Mouse (Mus musculus) gastrocnemius, adult 2 months (tissue): Measurements from ENCODE around the gene Cox8a. TPM values are rescaled to one million over a fixed set of nuclear protein-coding genes. Genes with fewer than 3 reads are reported as not detected.

ENCODE experiments used
- DNase-seq: peaks from one replicate; pipeline ENCODE4 v3.0.0; 2022
- H3K27ac ChIP-seq: fragments of 200-600 bp; 2 replicates; pipeline ENCODE4 v1.8.1; 2022; ENCODE audit warnings: mild to moderate bottlenecking
- H3K4me3 ChIP-seq: fragments of 200-600 bp; 2 replicates; pipeline ENCODE4 v1.8.1; 2022; ENCODE audit warnings: mild to moderate bottlenecking, moderate library complexity
- CTCF ChIP-seq: fragments of 200-600 bp; IDR thresholded peaks from 2 replicates; pipeline ENCODE4 v1.8.1; 2022; ENCODE audit warnings: antibody characterized with exemption, mild to moderate bottlenecking, moderate library complexity
- intact Hi-C: fragments of 180-260 bp; cut with DNase I; formaldehyde crosslinking; loops from one replicate; pipeline ENCODE4 v1.15.1; 2025
- long read RNA-seq, 2 experiments: library from polyadenylated mRNA; stranded (forward); transcript quantifications; one replicate each; pipeline ENCODE4 v2.0.0; 2021
- total RNA-seq, 2 experiments: library from RNA; stranded (reverse); gene quantifications; 2 replicates each; pipeline ENCODE4 v1.2.3; 2021

Gene Cox8a
- 100 to 1,000 TPM in 1 of 2 experiments, 10 to 100 TPM in 1; 72.4 to 113 TPM for total RNA-seq
- long read RNA-seq, experiment 1, transcript Cox8a-201 (2 exons, 550 nt) = major isoform, 115 of 118 reads
- long read RNA-seq, experiment 1, partial matches to known transcripts = 0 of 118 reads
- long read RNA-seq, experiment 1, other reads (novel, unspliced or antisense) = 3 of 118 reads
- long read RNA-seq, experiment 2, transcript Cox8a-201 (2 exons, 550 nt) = major isoform, 131 of 132 reads
- long read RNA-seq, experiment 2, partial matches to known transcripts = 0 of 132 reads
- long read RNA-seq, experiment 2, other reads (novel, unspliced or antisense) = 1 of 132 reads

GRCm38 (mm10) chr19:7217162-7217925 is at the start of gene Cox8a:
TSS of gene Cox8a (minus strand) at chr19:7217616.
- intact Hi-C loops = no loop called here
- Histone ChIP-seq H3K4me3 (peak within 1 kb of the TSS; percentile 98), H3K27ac (peak within 1 kb of the TSS; percentile 100)
- DNase-seq = peak; percentile 98
- TF ChIP-seq CTCF = no peak

DNA sequence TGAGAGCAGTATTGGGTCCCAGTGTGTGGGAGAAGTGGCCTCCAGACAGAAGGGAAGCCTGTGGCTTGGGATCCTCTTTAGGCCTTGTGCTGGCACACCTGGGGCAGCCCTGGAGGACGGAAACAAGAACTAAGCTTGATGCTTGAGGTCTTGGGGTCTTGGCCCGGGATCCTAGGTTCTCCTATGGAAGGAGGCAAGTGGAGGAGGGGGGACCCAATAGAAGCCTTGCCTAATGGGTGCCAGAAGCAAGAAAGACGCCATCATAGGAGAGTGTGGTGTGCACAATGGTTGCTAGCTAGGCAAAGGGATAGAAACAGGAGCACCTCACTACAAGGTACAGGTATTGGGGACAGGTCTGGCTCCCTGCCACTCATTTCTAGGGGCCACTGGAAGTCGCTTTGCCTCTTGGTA is 49.0 kb upstream of the Cox8a start:
- intact Hi-C loops = loop anchor here (2.0 kb wide), 1 partner anchor 154 kb away; no protein-coding TSS in a partner anchor
- Histone ChIP-seq H3K4me3 (no peak overlapping the region), H3K27ac (peak overlapping the region; percentile 84)
- no peak for TF ChIP-seq CTCF
- DNase-seq = no peak

GRCm38 (mm10) chr19:7265478-7266191 is 48.2 kb upstream of the Cox8a start:
- peak overlapping the region; percentile 35 for H3K27ac ChIP-seq
- no peak for DNase-seq
- H3K4me3 ChIP-seq = no peak overlapping the region
- intact Hi-C loops = loop anchor here (2.0 kb wide), 2 partner anchors 79 to 155 kb away; no protein-coding TSS in a partner anchor
- no peak for TF ChIP-seq CTCF

DNA sequence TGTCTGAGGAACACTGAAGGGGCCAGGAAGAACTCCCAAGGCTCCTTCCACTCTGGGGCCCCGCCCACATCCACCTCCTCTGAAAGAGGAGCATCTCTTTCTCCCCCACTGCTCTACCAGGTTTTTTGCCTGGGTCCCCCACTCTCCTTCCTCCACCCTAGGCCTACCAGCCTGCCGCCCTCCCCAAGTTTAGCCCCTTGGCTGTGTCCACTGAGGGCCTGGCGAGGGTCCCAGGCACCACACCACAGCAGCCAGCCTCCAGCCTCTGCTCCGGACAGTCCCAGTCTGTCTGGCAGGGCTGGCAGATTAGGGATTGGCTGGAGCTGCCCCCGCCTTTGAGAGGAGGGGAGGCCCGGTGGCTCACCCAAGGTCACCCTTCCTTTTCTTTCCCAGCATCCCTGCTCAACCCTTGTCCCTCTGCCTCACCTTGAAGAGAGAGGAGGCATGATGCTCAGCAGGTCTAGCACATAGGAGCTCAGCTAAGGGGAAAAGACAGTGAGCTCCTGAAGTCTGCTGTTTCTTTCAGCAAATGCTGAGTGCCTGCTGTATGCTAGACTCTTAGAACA is 47.4 kb upstream of the Cox8a start:
- Histone ChIP-seq H3K27ac (peak overlapping the region; percentile 35; the same call in 1 of the 2 replicates), H3K4me3 (no peak overlapping the region)
- intact Hi-C loops = loop anchor here (2.0 kb wide), 1 partner anchor 80 kb away; no protein-coding TSS in a partner anchor
- no peak for TF ChIP-seq CTCF
- peak; percentile 55 for DNase-seq

DNA sequence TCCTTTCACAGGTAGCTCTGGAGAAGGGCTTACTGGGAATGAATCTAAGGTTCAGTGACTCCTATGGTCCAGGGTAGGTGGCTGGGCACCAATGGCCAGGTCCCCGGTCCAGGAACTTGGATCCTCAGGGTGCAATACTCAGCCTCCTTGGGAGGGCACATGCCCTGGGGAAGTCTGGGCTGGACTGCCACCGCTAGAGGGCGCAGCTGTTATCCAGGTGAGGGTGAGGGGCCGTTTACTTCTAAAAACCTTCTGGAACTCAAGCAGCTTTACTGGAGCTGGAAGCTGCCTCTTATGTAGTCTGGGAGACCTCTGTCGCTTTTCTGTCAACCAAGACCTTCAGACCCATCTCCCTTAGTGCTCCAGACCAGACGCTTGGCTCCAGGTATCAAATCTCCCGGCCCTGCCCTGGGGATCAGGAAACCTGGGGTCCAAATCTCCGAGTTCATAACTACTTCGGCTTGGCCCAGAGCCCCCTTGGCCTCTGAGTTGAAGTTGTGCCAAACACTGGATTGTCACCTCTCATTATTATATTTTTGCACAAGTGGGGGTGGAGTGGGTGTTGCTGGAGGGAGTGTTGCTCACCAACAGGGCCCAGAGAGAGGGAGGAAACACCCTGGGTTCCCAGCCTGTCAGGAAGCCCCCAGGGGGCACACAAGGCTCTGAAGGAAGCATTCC is 46.8 kb upstream of the Cox8a start:
- peak; percentile 98 for TF ChIP-seq CTCF
- H3K27ac ChIP-seq = no peak overlapping the region
- peak overlapping the region; percentile 7; the same call in 1 of the 2 replicates for H3K4me3 ChIP-seq
- intact Hi-C loops = loop anchor here (2.0 kb wide), 1 partner anchor 81 kb away; no protein-coding TSS in a partner anchor
- peak; percentile 89 for DNase-seq

GRCm38 (mm10) chr19:7262592-7262991 is 45.2 kb upstream of the Cox8a start:
- Histone ChIP-seq H3K27ac (no peak overlapping the region), H3K4me3 (no peak overlapping the region)
- no peak for TF ChIP-seq CTCF
- intact Hi-C loops = no loop called here
- DNase-seq = no peak

DNA sequence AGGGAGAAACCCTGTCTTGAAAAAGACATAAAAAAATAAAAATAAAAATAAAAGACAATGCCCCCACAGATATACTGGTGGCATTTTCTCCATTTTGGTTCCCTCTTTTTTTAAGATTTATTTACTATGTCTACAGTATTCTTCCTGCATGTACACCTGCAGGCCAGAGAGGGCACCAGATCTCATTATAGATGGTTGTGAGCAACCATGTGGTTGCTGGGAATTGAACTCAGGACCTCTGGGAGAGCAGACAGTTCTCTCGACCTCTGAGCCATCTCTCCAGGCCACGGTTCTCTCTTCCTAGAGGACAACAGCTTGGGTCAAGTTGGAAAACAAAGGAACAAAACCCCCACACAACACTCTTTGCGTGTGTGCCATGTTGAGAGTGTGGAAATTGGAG is 44.5 kb upstream of the Cox8a start:
- no peak for TF ChIP-seq CTCF
- Histone ChIP-seq H3K4me3 (no peak overlapping the region), H3K27ac (no peak overlapping the region)
- intact Hi-C loops = no loop called here
- no peak for DNase-seq

DNA sequence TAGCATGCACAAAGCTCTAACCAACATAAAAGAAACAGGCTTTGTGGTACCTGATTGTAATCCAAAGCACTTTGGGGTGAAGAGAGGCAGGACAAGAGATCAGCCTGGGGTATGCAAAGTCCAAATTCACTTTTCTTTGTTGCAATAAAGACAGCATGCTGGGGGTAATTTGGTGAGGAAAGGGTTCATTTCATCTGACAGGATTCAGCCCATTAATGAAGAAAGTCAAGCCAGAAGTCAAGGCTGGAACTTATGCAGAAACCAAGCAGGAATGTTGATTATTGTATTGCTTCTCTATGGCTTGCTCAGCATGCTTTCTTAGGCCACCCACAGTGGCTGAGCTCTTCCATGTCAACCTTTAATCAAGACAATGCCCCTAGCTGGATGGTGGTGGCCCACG is 44.1 kb upstream of the Cox8a start:
- DNase-seq = no peak
- TF ChIP-seq CTCF = no peak
- no peak overlapping the region for H3K27ac ChIP-seq
- no peak overlapping the region for H3K4me3 ChIP-seq
- intact Hi-C loops = no loop called here

GRCm38 (mm10) chr19:7257881-7258280 is 40.5 kb upstream of the Cox8a start:
- no peak for TF ChIP-seq CTCF
- no peak overlapping the region for H3K4me3 ChIP-seq
- intact Hi-C loops = no loop called here
- H3K27ac ChIP-seq = no peak overlapping the region
- DNase-seq = peak; percentile 54

DNA sequence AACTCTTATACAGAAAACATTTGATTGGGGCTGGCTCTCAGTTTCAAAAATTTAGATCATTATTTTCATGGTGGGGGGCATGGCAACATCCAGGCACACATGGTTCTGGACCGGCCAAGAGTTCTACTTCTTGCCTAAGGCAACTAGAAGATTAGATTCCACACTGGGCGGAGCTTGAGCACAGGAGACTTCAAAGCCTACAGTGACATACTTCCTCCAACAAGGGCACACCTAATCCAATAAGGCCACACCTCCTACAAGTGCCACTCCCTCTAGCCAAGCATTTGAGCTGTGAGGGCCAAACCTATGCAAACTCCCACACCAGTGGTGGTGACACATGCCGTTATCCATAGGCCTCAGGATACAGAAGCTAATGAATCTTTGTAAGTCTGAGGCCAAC is 28.6 kb upstream of the Cox8a start:
- no peak for DNase-seq
- H3K27ac ChIP-seq = no peak overlapping the region
- H3K4me3 ChIP-seq = no peak overlapping the region
- no peak for TF ChIP-seq CTCF
- intact Hi-C loops = no loop called here

DNA sequence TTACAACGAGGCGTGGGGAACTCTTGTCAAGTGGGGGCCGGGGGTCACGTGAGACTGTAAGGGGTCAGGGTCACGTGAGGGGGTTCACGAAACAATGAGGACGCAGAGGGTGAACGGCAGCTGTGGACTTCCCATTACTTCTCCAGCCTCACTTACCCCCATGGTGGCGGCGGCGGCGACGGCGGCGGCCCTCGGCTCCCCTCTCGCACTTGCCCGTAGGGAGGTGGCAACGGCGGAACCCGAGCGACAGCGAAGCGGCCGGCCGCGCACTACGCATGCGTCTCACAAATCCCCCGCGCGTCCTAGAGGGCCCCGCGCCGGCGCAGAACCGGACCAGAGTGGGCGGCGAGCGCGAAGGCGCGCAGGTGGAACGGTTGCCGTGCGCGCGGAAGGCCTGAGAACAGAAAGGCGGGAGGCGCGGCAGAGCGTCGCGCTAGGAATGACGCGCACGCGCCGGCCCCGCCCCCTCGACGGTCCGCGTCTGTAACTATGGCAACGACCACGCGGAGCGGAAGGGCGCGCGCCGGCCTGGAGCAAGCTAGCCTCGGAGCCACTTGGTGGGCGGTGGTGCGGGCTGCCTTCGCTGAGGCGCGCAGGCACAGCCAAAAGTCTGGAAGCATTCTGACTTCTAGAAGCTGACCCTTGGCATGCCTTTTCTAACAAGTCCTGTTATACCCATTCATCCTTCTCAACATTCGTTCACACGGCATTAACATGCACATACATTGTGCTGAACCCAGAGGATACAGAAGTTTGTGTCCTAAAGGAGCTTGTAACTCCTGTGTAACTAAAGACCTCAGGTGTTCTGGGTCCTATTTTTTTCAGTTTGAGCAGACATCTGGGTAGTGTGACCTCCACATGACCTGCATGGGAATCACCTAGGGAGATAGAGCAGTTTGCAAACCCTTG is 23.6 kb upstream of the Cox8a start, which contains the start of gene Naa40:
Gene Naa40, minus strand, starts transcription at position 402 of the 909 bp plus-strand sequence.
- DNase-seq = peak; percentile 95
- intact Hi-C loops = no loop called here
- peak within 1 kb of the TSS; percentile 88 for H3K4me3 ChIP-seq
- peak within 1 kb of the TSS; percentile 95 for H3K27ac ChIP-seq
- 0 out of 2 replicates have a peak, but pooled peaks have one; percentile 2 for TF ChIP-seq CTCF
